Mouse (Mus musculus) ES-E14 (cell line): ENCODE measurements at regions not wholly inside any gene's neighbourhood (a gene's known extent, or its start where the extent isn't known, plus 50 kb on each side); places are given as distances from the start of the nearest gene placed in this dataset.

Source experiments
- CHD2 ChIP-seq: IDR thresholded peaks from 2 replicates; pipeline ENCODE4 v1.6.1; 2014; ENCODE audit warnings: mild to moderate bottlenecking, low read depth, low read length, inconsistent platforms
- HCFC1 ChIP-seq: IDR thresholded peaks from 2 replicates; pipeline ENCODE4 v1.6.1; 2012; ENCODE audit warnings: low read length, inconsistent platforms, borderline replicate concordance; ENCODE audit not compliant: insufficient read depth
- MAFK ChIP-seq: IDR thresholded peaks from 2 replicates; pipeline ENCODE4 v1.6.1; 2014; ENCODE audit warnings: mild to moderate bottlenecking, low read depth, low read length, inconsistent platforms; ENCODE audit not compliant: insufficient read depth
- ZC3H11A ChIP-seq: IDR thresholded peaks from 2 replicates; pipeline ENCODE4 v1.6.1; 2012; ENCODE audit warnings: low read depth, mild to moderate bottlenecking, inconsistent platforms, low read length, borderline replicate concordance
- ZNF384 ChIP-seq: IDR thresholded peaks from 2 replicates; pipeline ENCODE4 v1.6.1; 2012; ENCODE audit warnings: low read depth, low read length, inconsistent platforms

GRCm38 (mm10) chr12:29280861-29281630 is 247.1 kb upstream of the Myt1l start:
- no peak for TF ChIP-seq HCFC1
- no peak for TF ChIP-seq MAFK
- no peak for TF ChIP-seq ZC3H11A
- TF ChIP-seq CHD2, result no peak
- TF ChIP-seq ZNF384, result no peak
